Mouse (Mus musculus): Measurements from ENCODE around the gene Mtrex.

The Mtrex gene

DNA sequence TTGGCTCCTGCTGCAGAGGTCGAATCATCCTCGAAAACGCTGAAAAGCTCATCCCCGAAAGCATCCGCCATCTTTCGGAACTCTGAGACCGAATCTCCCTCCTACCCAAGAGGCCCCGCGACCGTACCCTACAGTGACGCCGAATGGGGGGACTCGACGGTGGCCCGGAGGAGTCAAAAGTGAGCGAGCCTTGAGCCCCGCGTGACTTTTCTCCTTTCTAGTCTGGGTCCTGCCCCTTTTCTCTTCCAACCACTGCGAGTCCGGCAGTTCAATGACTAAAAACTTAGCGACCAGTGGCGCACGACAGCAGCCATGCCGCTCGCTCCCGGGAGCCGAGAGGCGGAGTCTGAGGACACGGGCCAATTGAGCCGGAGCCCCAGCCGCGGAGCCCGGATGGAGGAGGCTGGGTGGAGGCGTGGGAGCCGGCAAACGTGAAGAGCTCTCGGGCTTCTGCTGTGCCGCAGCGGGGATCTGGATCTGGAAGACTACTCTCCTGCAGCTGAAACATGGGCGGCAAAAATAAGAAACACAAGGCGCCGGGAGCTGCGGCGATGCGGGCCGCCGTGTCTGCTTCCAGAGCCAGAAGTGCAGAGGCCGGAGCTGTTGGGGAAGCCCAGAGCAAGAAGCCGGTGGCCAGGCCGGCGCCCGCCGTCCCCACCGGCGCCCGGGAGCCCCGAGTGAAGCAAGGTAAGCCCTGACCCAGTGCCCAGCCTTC, at the start of gene Mtrex, which contains the start of gene Dhx29:
TSS of gene Mtrex (minus strand) at position 112 of the 715 bp plus-strand sequence.
TSS of gene Dhx29 (plus strand) at position 168 of the 715 bp plus-strand sequence.
- peak; percentile 99 for DNase-seq (ENCODE audit: low spot score)

- DNase-seq (ENCODE audit: low spot score): no peak
Observed at GRCm38 (mm10) chr13:112976720-112977119, 49.5 kb upstream of the Mtrex start.

- no peak for DNase-seq (ENCODE audit: low spot score)
Observed at GRCm38 (mm10) chr13:112967267-112967666, 40.1 kb upstream of the Mtrex start.

DNA sequence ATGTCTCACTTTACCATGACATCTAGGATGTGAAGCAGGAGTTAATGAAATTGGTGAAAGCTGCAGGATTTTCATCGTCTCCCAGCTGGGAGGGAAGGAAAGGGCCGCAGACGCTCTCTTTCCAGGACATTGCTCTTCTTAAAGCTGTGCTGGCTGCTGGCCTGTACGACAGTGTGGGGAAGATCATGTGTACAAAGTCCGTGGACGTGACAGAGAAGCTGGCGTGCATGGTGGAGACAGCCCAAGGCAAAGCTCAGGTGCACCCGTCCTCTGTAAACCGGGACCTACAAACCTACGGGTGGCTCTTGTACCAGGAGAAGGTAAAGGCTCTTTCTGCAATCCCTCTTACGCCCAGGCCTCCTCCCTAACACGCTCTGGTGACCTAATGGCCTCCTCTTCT, 37.2 kb upstream of the Mtrex start:
- no peak for DNase-seq (ENCODE audit: low spot score)

- DNase-seq (ENCODE audit: low spot score): no peak
Observed at GRCm38 (mm10) chr13:112963081-112963480, 35.9 kb upstream of the Mtrex start.

DNA sequence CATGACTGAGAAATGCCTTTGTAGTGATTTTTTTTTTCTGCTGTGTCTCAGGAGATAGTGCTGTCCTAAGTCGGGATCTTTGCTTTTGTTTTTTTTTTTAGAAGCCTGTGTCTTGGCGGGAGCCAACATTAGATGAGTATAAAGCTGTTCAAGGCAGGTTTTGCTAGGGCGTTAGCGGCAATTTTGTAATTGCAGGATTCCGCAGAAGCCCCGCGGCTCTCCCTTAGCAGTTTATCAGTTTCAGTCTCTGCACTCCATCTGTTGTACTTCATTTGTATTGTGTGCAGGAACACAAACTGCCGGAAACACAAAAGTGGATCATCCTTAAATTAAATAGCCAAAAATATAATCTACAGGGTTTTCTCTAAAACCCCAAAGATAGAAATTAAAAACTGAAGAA, 26.9 kb upstream of the Mtrex start:
- DNase-seq (ENCODE audit: low spot score): peak; percentile 21

DNA sequence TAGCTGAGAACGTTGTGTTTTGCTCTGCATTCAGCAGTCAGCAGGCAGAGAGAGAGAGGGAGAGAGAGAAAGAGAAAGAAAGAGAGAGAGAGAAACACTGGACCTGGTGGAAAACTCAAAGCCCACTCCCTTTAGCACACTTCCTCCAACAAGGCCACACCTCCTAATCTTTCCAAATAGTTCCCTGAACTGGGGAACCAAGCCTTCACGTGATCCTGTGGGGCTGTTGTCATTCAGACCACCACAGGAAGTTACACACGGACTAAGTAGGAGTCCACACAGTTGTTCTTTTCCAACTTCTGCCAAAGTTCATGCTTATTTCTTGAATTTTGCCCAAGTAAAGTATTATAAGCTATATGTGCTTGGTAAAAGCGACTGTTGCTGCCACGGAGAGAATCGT, 18.7 kb upstream of the Mtrex start:
- DNase-seq (ENCODE audit: low spot score): no peak

DNA sequence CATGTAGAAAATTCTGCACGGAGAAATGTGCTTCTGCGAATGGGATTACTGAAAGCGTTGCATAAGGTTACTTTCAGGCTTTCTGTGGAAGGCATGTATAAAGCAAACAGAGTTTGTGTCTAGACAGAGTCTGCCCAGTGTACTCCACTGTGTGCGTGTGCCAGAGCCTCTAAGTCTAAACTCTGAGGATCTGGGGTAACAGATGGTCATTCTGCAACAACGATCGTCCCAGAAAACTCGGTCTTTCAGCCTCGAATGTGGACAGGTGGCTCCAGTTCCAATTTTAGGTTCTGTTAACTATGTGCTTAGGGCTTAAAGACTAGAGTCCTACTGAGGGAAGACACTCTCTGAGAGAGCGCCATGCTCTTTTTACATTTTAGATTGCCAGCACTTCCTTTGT, 18.1 kb upstream of the Mtrex start:
- no peak for DNase-seq (ENCODE audit: low spot score)

DNA sequence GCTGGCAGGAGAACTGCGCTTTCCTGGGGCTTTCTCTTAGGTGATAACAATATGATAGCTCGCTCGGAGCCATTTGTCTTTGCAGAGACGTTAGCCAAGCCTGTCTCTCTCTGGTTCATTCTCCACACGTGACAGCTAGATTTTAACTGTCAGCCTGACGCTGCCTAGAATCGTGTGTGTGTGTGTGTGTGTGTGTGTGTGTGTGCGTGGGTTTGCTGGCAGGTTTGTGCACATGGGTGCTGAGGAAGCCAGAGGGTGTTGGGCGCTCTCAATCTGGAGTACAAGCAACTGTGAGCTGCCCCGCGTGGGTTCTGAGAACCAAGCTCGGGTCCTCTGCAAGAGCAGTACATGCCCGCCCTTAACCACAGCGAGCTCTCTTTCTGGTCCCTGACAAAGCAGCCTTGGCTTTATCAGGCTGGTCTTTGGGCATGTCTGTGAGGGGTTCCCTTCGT, 14.7 kb upstream of the Mtrex start:
- no peak for DNase-seq (ENCODE audit: low spot score)

DNA sequence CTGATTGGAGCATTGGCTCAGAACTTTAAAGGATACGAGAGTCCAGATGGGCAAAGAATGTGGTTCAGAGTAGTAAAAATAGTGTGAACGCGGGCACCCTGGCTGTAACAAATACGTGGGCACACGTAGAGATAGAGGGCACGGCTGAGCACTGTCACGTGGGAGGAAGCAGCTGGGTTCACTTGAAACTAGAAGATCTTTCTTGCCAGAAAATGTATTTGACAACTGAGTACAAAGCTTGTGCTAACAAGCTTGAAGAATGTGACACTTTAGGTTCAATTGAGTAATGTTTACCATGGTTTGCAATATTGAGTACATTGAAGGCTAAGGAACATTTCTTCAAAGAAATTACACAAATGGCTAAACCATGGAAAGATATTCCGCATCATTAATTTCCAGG, 10.9 kb upstream of the Mtrex start:
- DNase-seq (ENCODE audit: low spot score): no peak

DNA sequence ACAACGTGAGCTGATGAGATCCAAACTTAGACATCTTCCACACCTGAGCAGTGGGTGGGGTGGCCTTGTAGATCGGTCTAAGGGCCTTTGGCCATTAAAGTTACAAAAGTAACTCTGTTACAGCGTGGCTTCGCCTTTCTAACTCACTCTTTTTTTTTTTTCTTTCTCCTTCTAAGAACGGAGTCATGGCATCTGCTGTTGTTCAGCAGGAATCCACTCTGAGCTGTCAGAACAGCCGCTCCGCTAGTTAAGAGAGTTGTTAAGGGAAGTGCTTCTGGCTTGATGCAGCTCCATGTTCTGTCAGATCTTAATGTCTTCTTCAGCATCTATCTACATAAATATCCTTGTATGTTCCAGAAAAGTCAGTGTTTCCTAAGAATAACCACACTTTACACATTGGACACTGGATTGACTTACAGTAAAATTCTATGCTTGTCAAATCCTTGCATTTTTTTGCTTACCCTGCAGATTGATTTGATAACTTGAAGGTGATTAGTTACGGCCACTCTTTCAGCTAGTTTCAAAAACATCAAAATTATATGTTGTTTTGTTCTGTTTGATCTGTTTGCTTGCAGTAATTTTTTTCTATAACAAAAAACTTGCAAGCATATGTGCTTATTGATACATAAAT, 955 bp upstream of the Mtrex start:
- no peak for DNase-seq (ENCODE audit: low spot score)

- no peak for DNase-seq (ENCODE audit: low spot score)
Observed at GRCm38 (mm10) chr13:112926796-112927195, 402 bp downstream of the Mtrex start.

DNA sequence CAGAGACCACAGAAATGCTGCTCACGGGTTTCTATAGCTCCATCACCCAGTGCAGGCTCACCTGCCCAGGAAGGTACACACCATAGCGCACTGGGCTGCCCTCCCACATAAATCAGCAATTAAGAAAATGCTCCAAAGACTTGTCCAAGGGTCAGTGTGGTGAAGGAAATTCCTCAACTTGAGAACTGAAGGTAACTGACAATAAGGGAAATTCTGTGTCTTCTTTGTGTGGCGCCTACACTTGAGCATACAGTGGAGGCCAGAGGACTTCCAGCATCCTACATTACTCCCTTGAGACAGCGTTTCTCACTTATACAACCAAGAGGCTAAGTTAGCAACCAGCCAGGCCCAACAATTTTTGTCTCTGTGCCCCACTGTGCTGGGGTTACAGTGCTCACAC, 1.2 kb downstream of the Mtrex start:
- DNase-seq (ENCODE audit: low spot score): no peak

GRCm38 (mm10) chr13:112925266-112925665, 1.9 kb downstream of the Mtrex start:
- no peak for DNase-seq (ENCODE audit: low spot score)

GRCm38 (mm10) chr13:112920906-112921305, 6.3 kb downstream of the Mtrex start:
- no peak for DNase-seq (ENCODE audit: low spot score)

DNA sequence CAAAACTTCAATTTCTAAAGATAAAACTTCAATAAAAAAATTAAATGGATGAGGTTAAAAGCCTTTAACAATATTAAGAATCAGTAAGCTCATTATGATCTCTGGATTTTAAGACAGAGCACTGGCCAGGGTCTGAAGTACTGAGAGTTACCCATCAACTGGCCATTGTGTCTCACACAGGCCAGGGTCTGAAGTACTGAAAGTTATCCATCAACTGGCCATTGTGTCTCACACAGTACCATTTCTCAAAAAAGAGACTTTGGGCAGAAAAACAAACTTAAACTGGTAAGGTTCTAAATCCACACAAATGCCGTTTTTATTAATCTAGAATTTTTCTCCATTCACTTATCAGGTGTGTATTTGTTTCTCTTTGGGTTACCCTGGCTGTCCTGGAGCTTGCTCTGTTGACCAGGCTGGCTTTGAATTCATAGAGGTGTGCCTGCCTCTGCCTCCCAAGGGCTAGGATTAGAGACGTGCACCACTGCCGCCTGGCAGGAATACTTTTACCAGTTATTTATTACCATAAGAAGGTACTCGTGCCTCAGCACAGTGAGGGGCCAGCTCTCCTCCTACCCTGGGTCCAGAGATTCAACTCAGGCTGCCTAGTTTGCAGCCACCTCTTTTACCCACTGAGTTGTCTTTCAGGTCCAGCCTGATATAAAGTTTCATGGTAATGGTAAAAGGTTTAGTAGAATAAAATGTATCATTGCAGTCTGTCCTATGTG, 7.9 kb downstream of the Mtrex start:
- no peak for DNase-seq (ENCODE audit: low spot score)

DNA sequence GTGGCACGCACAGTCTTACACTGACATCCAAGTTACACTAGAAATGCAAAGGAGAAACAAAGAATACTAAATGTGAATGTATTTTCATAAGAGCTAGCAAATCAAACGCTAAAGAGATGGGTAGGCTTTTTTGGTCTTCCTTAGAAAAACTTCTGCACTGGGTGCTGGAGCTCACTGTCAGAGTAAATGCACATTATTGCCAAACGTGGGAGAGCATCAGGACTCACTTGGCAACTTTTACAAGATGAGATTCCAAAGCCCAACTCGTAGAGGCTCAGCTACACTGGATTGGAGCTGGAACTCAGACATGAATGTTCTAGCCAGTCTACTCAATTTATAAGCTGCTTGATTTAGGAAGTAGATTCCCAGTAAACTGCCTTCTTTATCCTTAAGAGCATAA, 16.8 kb downstream of the Mtrex start:
- no peak for DNase-seq (ENCODE audit: low spot score)

- DNase-seq (ENCODE audit: low spot score): no peak
Observed at GRCm38 (mm10) chr13:112909663-112910062, 17.5 kb downstream of the Mtrex start.

- no peak for DNase-seq (ENCODE audit: low spot score)
Observed at GRCm38 (mm10) chr13:112902176-112902575, 25.0 kb downstream of the Mtrex start.

DNA sequence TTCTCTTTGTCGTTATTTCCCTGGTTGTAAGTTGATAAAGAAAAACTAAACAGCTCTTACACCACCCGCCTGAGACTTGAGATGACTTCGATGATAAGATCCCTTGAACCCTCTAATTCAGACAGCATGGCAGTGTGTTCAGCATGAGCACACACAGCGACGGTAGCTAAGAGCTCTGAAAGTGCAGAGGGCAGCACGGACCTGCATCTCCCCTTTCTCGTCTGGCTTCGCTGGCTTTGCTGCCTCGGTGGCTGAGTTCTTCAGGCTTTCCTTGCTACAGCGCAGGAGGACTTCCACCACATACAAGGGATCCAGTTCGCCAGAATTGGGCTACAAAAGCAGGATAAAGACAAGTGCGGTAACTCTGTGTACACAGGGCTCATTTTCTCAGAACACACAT, 40.0 kb downstream of the Mtrex start:
- DNase-seq (ENCODE audit: low spot score): no peak

GRCm38 (mm10) chr13:112871500-112872266, 55.5 kb downstream of the Mtrex start:
- no peak for DNase-seq (ENCODE audit: low spot score)

- no peak for DNase-seq (ENCODE audit: low spot score)
Observed at GRCm38 (mm10) chr13:112870039-112870690, 57.0 kb downstream of the Mtrex start.
